Mouse (Mus musculus) heart, postnatal 0 days (tissue): ENCODE results near the gene Cradd. TPM values are rescaled to one million over a fixed set of nuclear protein-coding genes. Genes with fewer than 3 reads are reported as not detected.

ENCODE experiments used
- ATAC-seq: fragments of 200-750 bp; cut with Nextera tagmentation; 2 replicates; pipeline ENCODE4 v1.8.0; 2017; ENCODE audit warnings: low read depth, moderate number of reproducible peaks, moderate library complexity; ENCODE audit not compliant: insufficient read depth
- DNase-seq: peaks from one replicate; pipeline ENCODE4 v3.0.0-alpha.2; 2016; ENCODE audit warnings: low spot score
- H3K27ac ChIP-seq: fragments of 300-500 bp; sonication (generic); 2 replicates; pipeline ENCODE4 v1.5.1; 2014; ENCODE audit warnings: low read depth, mild to moderate bottlenecking
- H3K27me3 ChIP-seq: fragments of 300-500 bp; sonication (generic); 2 replicates; pipeline ENCODE4 v1.6.1; 2014; ENCODE audit warnings: low read length, mixed read lengths; ENCODE audit not compliant: control insufficient read depth, insufficient read depth
- H3K36me3 ChIP-seq: fragments of 300-500 bp; sonication (generic); replicated peaks from 2 replicates; pipeline ENCODE4 v1.6.1; 2014; ENCODE audit warnings: low read length, mixed read lengths; ENCODE audit not compliant: control insufficient read depth, insufficient read depth
- H3K4me1 ChIP-seq: fragments of 300-500 bp; sonication (generic); 2 replicates; pipeline ENCODE4 v1.6.1; 2014; ENCODE audit warnings: antibody characterized with exemption; ENCODE audit not compliant: control insufficient read depth, insufficient read depth
- H3K4me2 ChIP-seq: fragments of 300-500 bp; sonication (generic); 2 replicates; pipeline ENCODE4 v1.6.1; 2014; ENCODE audit warnings: low read depth, mild to moderate bottlenecking, low read length, moderate library complexity
- H3K4me3 ChIP-seq: fragments of 300-500 bp; sonication (generic); 2 replicates; pipeline ENCODE4 v1.5.1; 2014; ENCODE audit warnings: low read depth, low read length
- H3K9ac ChIP-seq: fragments of 300-500 bp; sonication (generic); replicated peaks from 2 replicates; pipeline ENCODE4 v1.6.1; 2014; ENCODE audit warnings: low read depth, low read length, mixed read lengths
- H3K9me3 ChIP-seq: fragments of 300-500 bp; sonication (generic); replicated peaks from 2 replicates; pipeline ENCODE4 v1.6.1; 2016; ENCODE audit warnings: low read length; ENCODE audit not compliant: control insufficient read depth
- CTCF ChIP-seq: IDR thresholded peaks from 2 replicates; pipeline ENCODE4 v1.5.1; 2016; ENCODE audit warnings: antibody characterized with exemption, control low read depth, low read depth
- EP300 ChIP-seq: IDR thresholded peaks from 2 replicates; pipeline ENCODE4 v1.6.1; 2016; ENCODE audit warnings: antibody characterized with exemption, low read depth
- WGBS: fragments of 180-500 bp; shearing (Covaris S2); extraction: QIAGEN DNeasy Blood & Tissue Kit; methylation state at CpG from one replicate; pipeline ENCODE4 v1.1.7; 2014; 5-methylcytosine and 5-hydroxymethylcytosine counted together
- polyA plus RNA-seq: library from polyadenylated mRNA; unstranded; fragments of >200 nt; fragmentation: Nextera tagmentation; extraction: Ambion mirVana; gene quantifications from 2 replicates; pipeline ENCODE4 v1.2.1, GENCODE M21; 2015
- total RNA-seq: library from RNA; depleted of rRNA; stranded (reverse); fragments of >200 nt; gene quantifications from 2 replicates; pipeline ENCODE4 v1.2.3, GENCODE M21; 2014; ENCODE audit warnings: low replicate concordance

The Cradd gene
- total and polyA plus RNA-seq, 2 experiments from 2014 or later: 12.2 to 21.1 TPM

DNA sequence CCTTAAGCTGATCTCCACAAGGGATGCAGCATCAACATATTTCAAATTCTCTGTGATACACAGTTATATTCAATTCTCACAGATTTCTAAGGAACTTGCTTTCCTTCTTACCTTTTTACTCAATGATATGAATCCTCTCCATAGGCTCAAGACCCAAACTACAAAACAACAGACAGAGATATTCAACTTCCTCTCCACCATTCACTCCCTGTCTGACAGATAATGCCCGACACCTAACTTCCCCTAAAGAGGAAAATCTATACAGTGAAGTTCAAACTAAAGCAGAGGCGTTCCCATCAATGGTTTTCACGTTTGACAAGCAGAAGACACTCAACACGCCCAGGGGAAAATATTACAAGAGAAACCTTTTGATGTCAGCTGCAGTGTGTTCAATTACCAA lies 97.2 kb downstream of the Cradd start:
- Histone ChIP-seq H3K9me3 (no peaks in the 10 kb centered on the region), H3K27me3 (no peaks in the 10 kb centered on the region), H3K27ac (no peak overlapping the region), H3K9ac (no peak overlapping the region), H3K4me3 (no peak overlapping the region), H3K4me1 (peaks cover 10% of the 10 kb centered on the region; the same call in 1 of the 2 replicates), H3K36me3 (no peaks in the 10 kb centered on the region), H3K4me2 (no peak overlapping the region)
- no peak for TF ChIP-seq EP300
- TF ChIP-seq CTCF: no peak
- 69% methylated on average over 4 of the region's 4 CpGs for WGBS
- no peak for ATAC-seq
- no peak for DNase-seq

DNA sequence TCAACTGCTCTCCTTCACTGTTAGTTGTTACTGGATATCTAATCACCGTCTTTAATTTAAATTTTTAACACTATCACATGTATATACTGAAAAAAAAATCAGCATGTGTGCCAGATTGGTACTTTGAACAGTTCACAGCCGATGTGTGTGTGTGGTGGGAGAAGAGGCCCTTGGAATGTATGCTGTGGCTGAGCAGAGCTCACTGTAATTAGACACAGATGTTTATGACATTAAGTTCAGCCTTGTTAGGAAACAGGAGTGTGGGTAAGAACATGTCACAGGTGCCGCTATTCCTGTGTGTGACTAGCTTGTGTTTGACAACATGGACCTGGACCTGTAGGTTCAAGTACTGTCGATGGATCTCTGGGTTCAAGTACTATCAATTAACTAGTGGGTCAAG lies 98.9 kb downstream of the Cradd start:
- no peak overlapping the region for H3K9ac ChIP-seq
- ATAC-seq (no peak), DNase-seq (no peak)
- TF ChIP-seq CTCF: no peak
- no peak for TF ChIP-seq EP300
- no peaks in the 10 kb centered on the region for H3K27me3 ChIP-seq
- H3K9me3 ChIP-seq: no peaks in the 10 kb centered on the region
- H3K4me3 ChIP-seq: no peak overlapping the region
- H3K36me3 ChIP-seq: no peaks in the 10 kb centered on the region
- H3K4me2 ChIP-seq: no peak overlapping the region
- WGBS: 82% methylated on average over 4 of the region's 4 CpGs
- H3K27ac ChIP-seq: no peak overlapping the region
- H3K4me1 ChIP-seq: peaks cover 13% of the 10 kb centered on the region; the same call in 1 of the 2 replicates

DNA sequence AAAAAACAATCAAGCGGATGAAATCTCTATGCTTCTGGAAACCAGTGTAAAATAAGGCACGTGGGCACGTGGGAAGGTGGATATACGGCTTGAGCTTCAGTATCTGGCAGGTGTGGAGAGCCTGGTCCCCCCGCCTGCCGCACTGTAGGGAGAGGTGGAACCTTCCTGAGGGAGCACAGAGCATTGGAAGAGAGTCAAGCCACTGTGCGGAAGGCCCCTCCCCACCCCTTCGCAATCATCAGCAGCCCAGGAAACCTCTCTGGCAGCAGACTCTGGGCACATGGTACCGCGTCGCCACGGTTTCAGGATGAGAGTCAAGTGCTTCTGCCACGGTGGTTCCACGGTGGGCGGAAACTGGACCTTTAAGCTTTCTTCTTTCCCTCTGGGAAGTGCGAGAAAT lies 100.7 kb downstream of the Cradd start:
- Histone ChIP-seq H3K27ac (no peak overlapping the region), H3K36me3 (no peaks in the 10 kb centered on the region), H3K4me2 (no peak overlapping the region), H3K27me3 (no peaks in the 10 kb centered on the region), H3K4me1 (peaks cover 13% of the 10 kb centered on the region; the same call in 1 of the 2 replicates), H3K9me3 (no peaks in the 10 kb centered on the region), H3K9ac (no peak overlapping the region), H3K4me3 (no peak overlapping the region; the same call in 1 of the 2 replicates)
- DNase-seq (no peak), ATAC-seq (no peak)
- TF ChIP-seq EP300 (no peak), CTCF (no peak)
- 57% methylated on average over 16 of the region's 16 CpGs for WGBS

DNA sequence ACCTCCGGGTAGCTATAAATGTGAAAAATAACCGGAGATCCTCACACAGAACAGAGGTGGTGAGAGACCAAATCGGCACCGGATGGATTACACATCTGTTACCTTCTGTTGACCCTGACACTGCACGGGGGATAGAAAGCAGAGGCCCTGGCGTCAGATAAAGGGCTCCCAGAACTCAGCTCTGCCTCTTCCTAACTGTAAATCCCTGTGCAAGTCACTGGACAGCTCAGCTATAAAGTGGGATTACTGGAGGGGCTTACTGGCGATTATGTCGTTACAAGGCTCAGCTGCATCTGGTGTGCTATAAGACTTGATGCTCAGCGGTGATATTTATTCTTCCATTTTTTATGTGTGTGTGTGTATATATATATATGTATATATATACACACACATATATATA lies 102.0 kb downstream of the Cradd start:
- Histone ChIP-seq H3K27me3 (no peaks in the 10 kb centered on the region), H3K36me3 (no peaks in the 10 kb centered on the region), H3K9ac (no peak overlapping the region), H3K4me2 (no peak overlapping the region), H3K9me3 (no peaks in the 10 kb centered on the region), H3K27ac (no peak overlapping the region), H3K4me1 (peaks cover 13% of the 10 kb centered on the region; the same call in 1 of the 2 replicates), H3K4me3 (no peak overlapping the region)
- DNase-seq (no peak), ATAC-seq (no peak)
- no peak for TF ChIP-seq CTCF
- TF ChIP-seq EP300: no peak
- 45% methylated on average over 9 of the region's 9 CpGs for WGBS

DNA sequence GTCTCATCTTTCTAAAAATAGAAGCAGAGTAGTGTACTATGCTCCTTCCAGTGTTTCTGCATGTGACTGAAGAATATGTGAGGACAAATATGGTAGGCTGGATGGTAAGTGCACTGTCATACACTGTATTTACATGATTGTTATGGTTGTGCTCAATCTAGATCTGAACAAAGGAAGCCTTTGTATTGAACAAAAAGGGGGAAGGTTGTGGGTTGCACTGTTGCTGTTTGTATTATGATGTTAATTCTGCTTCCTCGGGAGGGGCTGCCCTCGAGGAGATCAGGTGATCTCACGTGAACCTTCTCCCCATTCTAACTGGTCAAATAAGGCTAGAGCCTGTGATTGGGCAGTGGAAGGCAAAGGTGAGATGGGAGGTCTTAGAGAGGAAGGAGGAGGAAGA lies 103.4 kb downstream of the Cradd start:
- DNase-seq: no peak
- Histone ChIP-seq H3K4me3 (no peak overlapping the region), H3K36me3 (no peaks in the 10 kb centered on the region), H3K27ac (no peak overlapping the region), H3K9ac (no peak overlapping the region), H3K4me1 (peaks cover 13% of the 10 kb centered on the region; the same call in 1 of the 2 replicates), H3K27me3 (no peaks in the 10 kb centered on the region), H3K4me2 (no peak overlapping the region), H3K9me3 (no peaks in the 10 kb centered on the region)
- 76% methylated on average over 3 of the region's 3 CpGs for WGBS
- TF ChIP-seq EP300 (no peak), CTCF (no peak)
- no peak for ATAC-seq

DNA sequence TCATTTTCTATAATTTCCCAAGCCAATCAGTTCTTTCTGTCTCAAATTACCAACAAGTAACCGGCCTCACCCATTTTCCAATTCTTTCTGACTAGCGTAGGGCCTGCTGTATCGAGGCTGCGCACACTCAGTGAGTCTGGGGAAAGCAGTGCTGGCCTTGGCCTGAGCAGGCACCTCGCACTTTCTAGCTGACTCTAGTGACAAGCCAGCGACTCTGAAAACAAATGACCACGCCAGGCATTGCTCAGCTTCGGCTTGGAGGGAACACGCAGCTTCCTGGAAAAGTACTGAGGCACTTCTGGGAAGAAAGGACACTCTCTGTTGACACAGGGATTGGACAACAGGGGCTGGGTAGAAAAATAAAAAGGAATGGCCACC lies 105.3 kb downstream of the Cradd start:
- DNase-seq (no peak), ATAC-seq (peak; percentile 31; the same call in 1 of the 2 replicates)
- Histone ChIP-seq H3K27me3 (no peaks in the 10 kb centered on the region), H3K9me3 (no peaks in the 10 kb centered on the region), H3K4me2 (no peak overlapping the region), H3K4me3 (no peak overlapping the region), H3K27ac (peak overlapping the region; percentile 67), H3K4me1 (peaks cover 12% of the 10 kb centered on the region), H3K9ac (no peak overlapping the region), H3K36me3 (no peaks in the 10 kb centered on the region)
- WGBS: 74% methylated on average over 9 of the region's 9 CpGs
- TF ChIP-seq CTCF (no peak), EP300 (no peak)
